Mouse (Mus musculus) c-Kit-negative CD71-positive TER-119-positive erythroid progenitor cells, embryonic 14.5 days (primary cell): ENCODE measurements around the gene Pfdn5.

Experiments
- DNase-seq: peaks from one replicate; pipeline ENCODE4 v3.0.0-alpha.2; 2013; ENCODE audit warnings: low read depth, low spot score

Gene Pfdn5

GRCm38 (mm10) chr15:102326022-102326576 lies at the start of gene Pfdn5:
TSS of gene Pfdn5 (plus strand) at chr15:102326116.
- peak; percentile 74 for DNase-seq

- no peak for DNase-seq
Measured at GRCm38 (mm10) chr15:102278726-102279091, 47.2 kb upstream of the Pfdn5 start.

GRCm38 (mm10) chr15:102279092-102279782 lies 46.7 kb upstream of the Pfdn5 start, which contains the start of gene Mfsd5:
TSS of gene Mfsd5 (plus strand) at chr15:102279454.
- DNase-seq = peak; percentile 81

GRCm38 (mm10) chr15:102279783-102280520 lies 46.0 kb upstream of the Pfdn5 start:
- no peak for DNase-seq

GRCm38 (mm10) chr15:102280623-102281022 lies 45.3 kb upstream of the Pfdn5 start:
- no peak for DNase-seq

GRCm38 (mm10) chr15:102282463-102283292 lies 43.2 kb upstream of the Pfdn5 start:
- DNase-seq = no peak

- no peak for DNase-seq
Measured at GRCm38 (mm10) chr15:102283648-102284047, 42.3 kb upstream of the Pfdn5 start.

- DNase-seq = no peak
Measured at GRCm38 (mm10) chr15:102287395-102287794, 38.5 kb upstream of the Pfdn5 start.

- peak; percentile 89 for DNase-seq
Measured at GRCm38 (mm10) chr15:102295633-102296367, 30.1 kb upstream of the Pfdn5 start, which contains the start of gene Espl1. TSS of gene Espl1 (plus strand) at chr15:102296266.

GRCm38 (mm10) chr15:102296368-102297006 lies 29.4 kb upstream of the Pfdn5 start:
- no peak for DNase-seq

GRCm38 (mm10) chr15:102302542-102302941 lies 23.4 kb upstream of the Pfdn5 start:
- DNase-seq = no peak

- DNase-seq = no peak
Measured at GRCm38 (mm10) chr15:102308717-102309116, 17.2 kb upstream of the Pfdn5 start.

GRCm38 (mm10) chr15:102310074-102310845 lies 15.7 kb upstream of the Pfdn5 start:
- no peak for DNase-seq

GRCm38 (mm10) chr15:102311489-102311888 lies 14.4 kb upstream of the Pfdn5 start:
- no peak for DNase-seq

GRCm38 (mm10) chr15:102315292-102315691 lies 10.6 kb upstream of the Pfdn5 start:
- no peak for DNase-seq

GRCm38 (mm10) chr15:102316263-102316662 lies 9.7 kb upstream of the Pfdn5 start:
- no peak for DNase-seq

GRCm38 (mm10) chr15:102324654-102325473 lies 1.1 kb upstream of the Pfdn5 start:
- no peak for DNase-seq

- no peak for DNase-seq
Measured at GRCm38 (mm10) chr15:102326892-102327291, 976 bp downstream of the Pfdn5 start.

GRCm38 (mm10) chr15:102331610-102332015 lies 5.7 kb downstream of the Pfdn5 start, which contains the start of gene Myg1:
TSS of gene Myg1 (plus strand) at chr15:102331709.
- peak; percentile 61 for DNase-seq
